Mouse (Mus musculus): Measurements from ENCODE around the gene Tnpo3.

DNA sequence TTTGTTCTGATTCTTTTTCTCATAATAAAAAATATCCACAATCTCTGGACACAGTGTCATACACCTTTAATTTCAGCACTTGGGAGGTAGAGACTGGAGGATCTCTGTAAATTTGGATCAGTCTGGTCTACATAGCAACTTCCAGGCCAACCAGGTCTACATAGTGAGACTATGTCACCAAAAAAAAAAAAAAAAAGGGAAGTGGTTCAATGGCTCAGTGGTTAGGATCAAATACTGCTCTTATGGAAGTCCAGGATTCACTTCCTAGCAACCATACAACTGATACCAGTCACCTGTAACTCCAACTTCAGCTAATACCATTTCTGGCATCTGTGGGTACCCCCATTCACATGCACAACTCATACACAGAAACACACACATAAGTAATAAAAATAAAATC, 9.5 kb downstream of the Tnpo3 start:
- no peak for TF ChIP-seq RCOR1 (IDR thresholded peaks at IDR 0.05; ENCODE audit: low read depth, low read length)
- TF ChIP-seq MAX (IDR thresholded peaks at IDR 0.05; ENCODE audit: low read length): no peak
- no peak for TF ChIP-seq GATA1 (IDR thresholded peaks at IDR 0.05; ENCODE audit: low read depth, low read length)
- TF ChIP-seq MAZ (IDR thresholded peaks at IDR 0.05; ENCODE audit: low read depth, low read length): no peak
- TF ChIP-seq CHD2 (IDR thresholded peaks at IDR 0.05; ENCODE audit: low read length): no peak
- TF ChIP-seq CTCF (IDR thresholded peaks at IDR 0.05 in 2 of 3, conservative IDR thresholded peaks at IDR 0.05 in 1 of 3; ENCODE audit: control insufficient read depth in 1 of 3, insufficient read depth in 1 of 3, low read depth in 2 of 3, low read length in 3 of 3, poor library complexity in 1 of 3, severe bottlenecking in 1 of 3): no peak

Measured in MEL (cell line).